Mouse (Mus musculus): Measurements from ENCODE around the gene Ivd.

Ivd gene

DNA sequence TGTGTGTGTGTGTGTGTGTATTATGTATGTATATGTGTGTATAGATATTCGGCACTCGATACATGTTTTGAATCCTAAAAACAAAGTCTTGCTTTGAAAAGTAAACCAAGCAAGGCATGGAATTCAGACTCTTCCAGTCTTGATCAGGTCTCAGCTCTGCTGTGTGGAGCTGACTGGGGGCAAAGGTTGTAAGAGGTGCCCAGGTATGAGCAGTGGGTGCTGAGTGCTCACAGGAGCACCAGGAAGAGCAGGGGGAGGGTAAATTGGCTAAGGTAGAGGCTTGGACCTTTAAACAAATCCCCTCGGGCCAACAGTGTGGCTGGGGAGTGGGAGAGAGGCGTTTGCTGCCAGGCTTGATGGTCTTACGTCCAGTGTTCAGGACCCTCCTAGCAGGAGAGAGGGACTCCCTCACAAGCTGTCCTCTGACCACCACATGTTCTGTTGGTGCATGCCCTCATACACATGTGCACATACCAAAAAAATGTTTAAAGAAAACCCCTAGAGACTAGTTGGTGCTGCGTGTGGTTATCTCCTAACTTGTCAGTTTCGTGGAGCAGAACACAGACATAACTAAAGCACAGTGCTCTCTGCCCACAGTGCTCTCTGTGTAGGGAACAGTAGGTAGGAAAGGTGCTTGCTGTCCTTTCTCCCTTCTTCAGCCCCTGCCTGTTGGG lies 49.0 kb downstream of the Ivd start:
- DNase-seq = no peak

DNA sequence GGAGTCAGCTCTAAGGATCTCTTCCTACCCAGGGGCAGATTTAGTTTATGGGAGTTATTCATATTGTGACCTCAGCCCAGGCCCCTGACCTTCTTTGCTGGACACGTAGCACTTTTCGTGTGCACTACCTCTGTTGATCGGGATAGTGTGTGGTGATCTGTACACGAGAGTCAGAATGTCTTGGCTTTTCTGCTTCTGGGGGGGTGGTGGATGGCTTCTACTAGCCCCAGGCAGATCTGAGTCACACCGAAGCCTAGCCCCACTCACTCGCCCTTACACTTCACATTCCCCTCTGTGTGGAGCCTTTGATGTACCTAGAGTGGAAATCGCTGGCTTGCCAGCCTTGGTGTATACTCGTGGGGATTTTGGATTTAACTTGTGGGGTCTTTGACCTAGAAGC lies 51.0 kb downstream of the Ivd start:
- DNase-seq = no peak

- no peak for DNase-seq
Observed at GRCm38 (mm10) chr2:118913551-118914276, 52.0 kb downstream of the Ivd start.

- no peak for DNase-seq
Observed at GRCm38 (mm10) chr2:118914685-118915084, 52.9 kb downstream of the Ivd start.

- no peak for DNase-seq
Observed at GRCm38 (mm10) chr2:118916436-118916835, 54.7 kb downstream of the Ivd start.

DNA sequence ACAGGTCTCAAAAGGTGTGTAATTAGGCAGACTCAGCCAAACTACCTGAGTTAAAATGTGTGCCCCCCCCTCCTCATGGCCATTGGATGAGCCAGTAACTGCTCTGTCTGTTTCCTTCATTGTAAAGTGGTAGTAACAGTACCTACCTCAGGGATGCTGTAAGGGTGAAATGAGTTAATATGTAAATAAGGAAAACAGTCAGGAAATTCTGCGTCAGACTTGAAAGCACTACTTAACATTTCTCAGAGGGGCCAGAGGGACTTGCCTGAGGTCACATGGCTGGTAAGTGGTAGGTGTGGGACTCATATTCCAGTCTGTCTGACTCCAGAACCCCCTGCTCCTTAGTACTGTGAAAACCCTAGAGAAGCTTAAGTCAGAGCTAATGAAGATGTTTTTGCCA lies 56.8 kb downstream of the Ivd start:
- DNase-seq = no peak

- DNase-seq = no peak
Observed at GRCm38 (mm10) chr2:118920428-118920827, 58.7 kb downstream of the Ivd start.

GRCm38 (mm10) chr2:118925952-118926351 lies 64.2 kb downstream of the Ivd start:
- no peak for DNase-seq

DNA sequence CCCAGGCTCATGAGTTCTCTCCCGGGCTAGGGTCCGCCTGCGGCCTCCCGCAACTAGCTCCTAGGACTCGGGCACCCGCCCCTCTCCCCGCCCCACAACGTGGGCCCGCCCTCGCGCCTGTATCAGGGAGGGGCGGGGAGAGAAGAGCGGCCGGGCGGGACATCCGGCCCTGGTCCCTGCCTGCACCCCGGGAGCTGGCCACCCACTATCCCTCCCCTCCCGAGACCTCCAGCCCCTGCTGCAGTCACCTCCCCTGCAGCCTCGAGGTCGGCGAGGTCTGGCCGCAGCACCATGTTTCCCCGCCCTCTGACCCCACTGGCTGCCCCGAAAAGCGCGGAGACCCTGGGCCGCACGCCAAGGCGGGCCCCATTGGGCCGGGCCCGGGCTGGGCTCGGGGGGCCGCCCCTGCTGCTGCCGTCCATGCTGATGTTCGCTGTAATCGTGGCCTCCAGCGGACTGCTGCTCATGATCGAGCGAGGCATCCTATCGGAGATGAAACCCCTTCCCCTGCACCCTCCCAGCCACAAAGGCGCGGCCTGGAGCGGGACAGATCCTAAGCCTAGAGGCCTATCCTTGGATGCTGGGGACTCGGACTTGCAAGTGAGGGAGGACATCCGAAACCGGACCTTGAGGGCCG lies 64.7 kb downstream of the Ivd start, which contains the start of gene Chst14:
Gene Chst14 (plus strand): TSS at position 136 of the 637 bp plus-strand sequence.
- DNase-seq = peak; percentile 63 to 78

DNA sequence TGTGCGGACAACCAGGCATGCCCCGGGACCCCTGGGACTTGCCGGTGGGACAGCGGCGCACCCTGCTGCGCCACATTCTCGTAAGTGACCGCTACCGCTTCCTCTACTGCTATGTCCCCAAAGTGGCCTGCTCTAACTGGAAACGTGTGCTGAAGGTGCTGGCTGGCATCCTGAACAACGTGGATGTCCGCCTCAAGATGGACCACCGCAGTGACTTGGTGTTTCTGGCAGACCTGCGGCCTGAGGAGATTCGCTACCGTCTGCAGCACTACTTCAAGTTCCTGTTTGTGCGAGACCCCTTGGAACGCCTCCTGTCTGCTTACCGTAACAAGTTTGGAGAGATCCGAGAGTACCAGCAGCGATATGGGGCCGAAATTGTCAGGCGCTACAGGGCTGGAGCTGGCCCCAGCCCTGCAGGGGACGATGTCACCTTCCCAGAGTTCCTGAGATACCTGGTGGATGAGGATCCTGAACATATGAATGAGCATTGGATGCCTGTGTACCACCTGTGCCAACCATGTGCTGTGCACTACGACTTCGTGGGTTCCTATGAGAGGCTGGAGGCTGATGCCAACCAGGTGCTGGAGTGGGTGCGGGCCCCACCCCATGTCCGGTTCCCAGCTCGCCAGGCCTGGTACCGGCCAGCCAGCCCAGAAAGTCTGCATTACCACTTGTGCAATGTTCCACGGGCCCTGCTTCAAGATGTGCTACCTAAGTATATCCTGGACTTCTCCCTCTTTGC lies 65.4 kb downstream of the Ivd start:
- DNase-seq = no peak
